Mouse (Mus musculus): Measurements from ENCODE around the gene Eloa. TPM values are rescaled to one million over a fixed set of nuclear protein-coding genes. Genes with fewer than 3 reads are reported as not detected.
"Not testable (repeated sequence)": the region's sequence is repeated elsewhere in the genome, so short reads cannot be mapped to it uniquely, and the experiment has no call there.

Gene Eloa
- polyA plus RNA-seq, 1 experiment from 2014 or later: 29.1 TPM

DNA sequence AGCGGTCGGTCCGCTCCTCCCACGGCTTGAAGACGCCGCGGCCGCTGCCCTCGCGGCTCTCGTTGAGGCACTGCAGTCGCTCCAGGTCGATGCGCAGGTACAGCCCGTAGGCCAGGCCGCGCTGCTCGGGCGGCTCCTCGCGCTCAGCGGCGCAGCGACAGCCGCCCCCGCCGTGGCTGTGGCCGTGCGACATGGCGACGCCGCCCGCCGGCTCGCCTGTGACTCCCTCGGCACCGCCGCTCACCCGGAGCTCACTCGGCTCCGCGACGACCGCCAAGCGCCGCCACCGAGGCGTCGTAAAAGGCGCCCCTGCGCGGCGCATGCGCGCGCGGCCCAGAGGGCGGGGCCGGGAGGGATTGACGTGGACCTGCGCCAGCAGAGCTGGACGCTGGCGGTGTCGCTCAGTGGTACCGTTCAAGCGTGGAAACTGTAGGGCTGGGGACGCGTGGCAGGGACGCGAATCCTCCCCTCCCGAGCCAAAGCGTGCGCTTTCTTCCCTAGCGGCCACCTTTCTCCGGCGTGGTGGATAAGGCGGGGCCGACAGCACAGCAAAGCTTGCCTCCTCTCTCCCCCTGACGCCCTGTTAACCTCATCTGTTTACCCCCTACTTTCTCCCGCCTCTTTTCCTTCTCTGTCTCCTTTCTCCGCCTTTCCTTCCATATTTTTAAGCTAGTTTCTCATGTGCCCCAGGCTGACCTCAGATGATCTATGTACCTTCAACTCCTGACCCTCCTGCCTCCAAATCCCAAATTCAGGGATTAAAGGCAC lies 34.4 kb downstream of the Eloa start, which contains the start of gene Pithd1:
TSS of gene Pithd1 (minus strand) at position 322 of the 768 bp plus-strand sequence.
- Histone ChIP-seq H3K4me1 (replicated peaks; ENCODE audit: insufficient read depth, low read length) (peaks cover 11% of the 10 kb centered on the region; the same call in 1 of the 2 replicates), H3K4me3 (replicated peaks; ENCODE audit: low read depth, low read length) (peak within 1 kb of the TSS; percentile 89), H3K9ac (ENCODE audit: low read depth, low read length) (peak within 1 kb of the TSS; percentile 90), H3K27ac (peak within 1 kb of the TSS; percentile 78), H3K27me3 (ENCODE audit: insufficient read depth, low read length) (no peaks in the 10 kb centered on the region), H3K4me2 (ENCODE audit: low read length) (peak within 1 kb of the TSS; percentile 94), H3K9me3 (replicated peaks; ENCODE audit: low read length) (no peaks in the 10 kb centered on the region), H3K36me3 (ENCODE audit: insufficient read depth, low read length) (0 out of 2 replicates have a peak, but pooled peaks cover 10% of the 10 kb centered on the region)
- ATAC-seq (replicated peaks; ENCODE audit: low FRiP score, low read depth): peak; percentile 90
- peak; percentile 93 for DNase-seq (ENCODE audit: low spot score)
- peak; percentile 52 for TF ChIP-seq CTCF (IDR thresholded peaks at IDR 0.05; ENCODE audit: low read depth)
- WGBS: under 1% methylated on average over 78 of the region's 81 CpGs

DNA sequence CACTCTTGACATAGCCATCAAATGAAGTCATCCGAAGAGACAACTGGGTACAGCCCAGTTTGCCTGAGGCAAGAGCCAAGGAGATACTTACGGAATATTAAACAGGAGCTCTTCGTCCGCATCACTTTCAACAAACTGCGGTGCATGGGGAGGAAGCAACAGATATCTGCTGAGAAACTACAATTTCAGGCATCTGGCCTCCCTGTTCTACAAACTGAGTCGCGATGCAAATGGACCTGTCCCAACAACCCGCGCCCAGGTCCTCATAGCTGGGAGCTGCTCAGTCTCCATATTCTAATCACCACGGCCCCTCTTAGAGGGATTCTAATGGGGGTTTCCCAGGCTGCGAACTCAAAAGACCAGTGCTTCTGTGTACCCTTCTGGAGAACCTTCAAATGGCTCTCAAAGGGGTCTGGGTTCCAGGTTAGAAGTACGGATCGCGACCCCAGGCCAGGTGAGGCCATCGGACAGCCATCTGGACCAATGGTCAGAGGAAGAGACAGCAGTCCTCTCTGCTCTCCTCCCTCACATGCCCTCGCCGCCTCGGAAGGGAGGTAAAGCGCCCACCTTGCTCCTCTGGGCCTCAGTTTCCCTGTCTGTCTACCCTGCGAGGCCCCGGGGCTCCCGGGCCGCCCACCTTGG lies 35.1 kb downstream of the Eloa start:
- H3K36me3 ChIP-seq (ENCODE audit: insufficient read depth, low read length): 0 out of 2 replicates have a peak, but pooled peaks cover 10% of the 10 kb centered on the region
- H3K4me1 ChIP-seq (replicated peaks; ENCODE audit: insufficient read depth, low read length): peaks cover 11% of the 10 kb centered on the region; the same call in 1 of the 2 replicates
- H3K27me3 ChIP-seq (ENCODE audit: insufficient read depth, low read length): no peaks in the 10 kb centered on the region
- H3K9ac ChIP-seq (ENCODE audit: low read depth, low read length): peak overlapping the region; percentile 90
- peak overlapping the region; percentile 78 for H3K27ac ChIP-seq
- WGBS: 6% methylated on average over 23 of the region's 23 CpGs
- TF ChIP-seq CTCF (IDR thresholded peaks at IDR 0.05; ENCODE audit: low read depth): no peak
- H3K9me3 ChIP-seq (replicated peaks; ENCODE audit: low read length): no peaks in the 10 kb centered on the region
- H3K4me2 ChIP-seq (ENCODE audit: low read length): peak overlapping the region; percentile 94
- H3K4me3 ChIP-seq (replicated peaks; ENCODE audit: low read depth, low read length): peak overlapping the region; percentile 89
- DNase-seq (ENCODE audit: low spot score) (peak; percentile 11), ATAC-seq (replicated peaks; ENCODE audit: low FRiP score, low read depth) (no peak)

DNA sequence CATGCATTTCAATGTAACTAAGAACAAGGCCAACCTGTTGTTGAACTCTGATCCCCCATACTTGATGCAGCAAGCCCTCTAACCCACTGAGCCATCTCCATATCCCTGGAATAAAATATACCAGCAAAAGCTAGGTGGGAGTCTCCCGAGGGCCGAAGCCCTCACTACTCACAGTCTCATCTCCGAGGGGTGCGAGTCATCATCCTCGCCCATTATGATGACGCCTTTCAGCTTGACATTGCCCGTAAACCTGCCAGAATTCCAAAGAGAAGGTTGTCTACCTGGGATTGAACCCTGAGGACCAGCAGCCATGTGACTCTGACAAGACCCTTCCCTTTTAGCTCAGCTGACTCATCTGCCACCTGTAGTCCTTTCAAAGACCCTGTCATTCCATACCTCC lies 35.8 kb downstream of the Eloa start:
- no peak overlapping the region for H3K27ac ChIP-seq
- H3K4me3 ChIP-seq (replicated peaks; ENCODE audit: low read depth, low read length): peak overlapping the region; percentile 89; the same call in 1 of the 2 replicates
- peaks cover 11% of the 10 kb centered on the region; the same call in 1 of the 2 replicates for H3K4me1 ChIP-seq (replicated peaks; ENCODE audit: insufficient read depth, low read length)
- H3K36me3 ChIP-seq (ENCODE audit: insufficient read depth, low read length): 0 out of 2 replicates have a peak, but pooled peaks cover 10% of the 10 kb centered on the region
- H3K27me3 ChIP-seq (ENCODE audit: insufficient read depth, low read length): no peaks in the 10 kb centered on the region
- no peak for TF ChIP-seq CTCF (IDR thresholded peaks at IDR 0.05; ENCODE audit: low read depth)
- WGBS: 82% methylated on average over 7 of the region's 7 CpGs
- H3K9ac ChIP-seq (ENCODE audit: low read depth, low read length): peak overlapping the region; percentile 90; the same call in 1 of the 2 replicates
- ATAC-seq (replicated peaks; ENCODE audit: low FRiP score, low read depth): no peak
- peak overlapping the region; percentile 94 for H3K4me2 ChIP-seq (ENCODE audit: low read length)
- no peaks in the 10 kb centered on the region for H3K9me3 ChIP-seq (replicated peaks; ENCODE audit: low read length)
- DNase-seq (ENCODE audit: low spot score): no peak

DNA sequence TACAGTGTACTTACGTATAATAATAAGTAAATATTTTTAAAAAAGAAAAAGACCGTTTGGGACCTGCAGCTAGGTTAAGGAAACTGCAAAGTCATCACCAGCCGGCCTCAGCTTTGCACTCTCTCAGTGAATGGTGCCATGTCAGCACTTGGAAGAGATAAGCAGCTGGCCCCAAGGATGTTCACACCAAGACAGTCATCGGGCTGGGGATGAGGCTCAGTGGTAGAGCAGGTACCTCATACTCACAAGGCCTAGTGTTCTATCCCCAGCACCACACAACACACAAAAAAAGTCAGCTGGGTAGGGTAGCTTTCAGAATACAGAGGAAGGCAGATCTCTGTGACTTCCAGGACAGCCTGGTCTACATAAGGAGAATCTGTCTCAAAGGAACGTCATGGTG lies 36.4 kb downstream of the Eloa start:
- Histone ChIP-seq H3K4me3 (replicated peaks; ENCODE audit: low read depth, low read length) (no peak overlapping the region), H3K36me3 (ENCODE audit: insufficient read depth, low read length) (0 out of 2 replicates have a peak, but pooled peaks cover 10% of the 10 kb centered on the region), H3K27me3 (ENCODE audit: insufficient read depth, low read length) (no peaks in the 10 kb centered on the region), H3K27ac (no peak overlapping the region), H3K4me1 (replicated peaks; ENCODE audit: insufficient read depth, low read length) (peaks cover 11% of the 10 kb centered on the region; the same call in 1 of the 2 replicates), H3K9ac (ENCODE audit: low read depth, low read length) (no peak overlapping the region), H3K9me3 (replicated peaks; ENCODE audit: low read length) (no peaks in the 10 kb centered on the region), H3K4me2 (ENCODE audit: low read length) (no peak overlapping the region)
- no peak for TF ChIP-seq CTCF (IDR thresholded peaks at IDR 0.05; ENCODE audit: low read depth)
- WGBS: 86% methylated on average over 5 of the region's 5 CpGs
- no peak for DNase-seq (ENCODE audit: low spot score)
- ATAC-seq (replicated peaks; ENCODE audit: low FRiP score, low read depth): no peak

DNA sequence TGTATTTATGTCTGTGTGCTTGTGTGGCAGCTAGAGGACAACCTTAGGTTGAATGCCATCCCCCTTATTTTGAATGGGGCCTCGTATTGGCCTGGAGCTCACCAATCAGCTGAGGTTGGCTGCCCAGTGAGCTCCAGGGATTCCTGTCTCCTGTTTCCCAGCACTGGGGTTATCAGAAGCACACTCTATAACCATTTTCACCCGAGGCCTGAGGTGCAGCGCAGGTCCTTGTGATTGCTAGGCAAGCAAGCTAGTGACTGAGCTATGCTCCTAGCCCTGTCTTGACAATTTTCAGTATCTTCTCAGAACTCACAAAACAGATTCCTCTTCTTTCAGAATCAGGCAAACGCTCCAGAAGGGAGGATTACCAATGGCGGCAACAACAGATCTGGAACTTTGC lies 37.0 kb downstream of the Eloa start:
- no peak overlapping the region for H3K9ac ChIP-seq (ENCODE audit: low read depth, low read length)
- H3K4me3 ChIP-seq (replicated peaks; ENCODE audit: low read depth, low read length): no peak overlapping the region
- 78% methylated on average over 5 of the region's 5 CpGs for WGBS
- H3K27ac ChIP-seq: no peak overlapping the region
- 0 out of 2 replicates have a peak, but pooled peaks cover 10% of the 10 kb centered on the region for H3K36me3 ChIP-seq (ENCODE audit: insufficient read depth, low read length)
- H3K9me3 ChIP-seq (replicated peaks; ENCODE audit: low read length): no peaks in the 10 kb centered on the region
- no peak for ATAC-seq (replicated peaks; ENCODE audit: low FRiP score, low read depth)
- TF ChIP-seq CTCF (IDR thresholded peaks at IDR 0.05; ENCODE audit: low read depth): no peak
- no peaks in the 10 kb centered on the region for H3K27me3 ChIP-seq (ENCODE audit: insufficient read depth, low read length)
- no peak for DNase-seq (ENCODE audit: low spot score)
- H3K4me2 ChIP-seq (ENCODE audit: low read length): no peak overlapping the region
- H3K4me1 ChIP-seq (replicated peaks; ENCODE audit: insufficient read depth, low read length): peaks cover 11% of the 10 kb centered on the region; the same call in 1 of the 2 replicates

DNA sequence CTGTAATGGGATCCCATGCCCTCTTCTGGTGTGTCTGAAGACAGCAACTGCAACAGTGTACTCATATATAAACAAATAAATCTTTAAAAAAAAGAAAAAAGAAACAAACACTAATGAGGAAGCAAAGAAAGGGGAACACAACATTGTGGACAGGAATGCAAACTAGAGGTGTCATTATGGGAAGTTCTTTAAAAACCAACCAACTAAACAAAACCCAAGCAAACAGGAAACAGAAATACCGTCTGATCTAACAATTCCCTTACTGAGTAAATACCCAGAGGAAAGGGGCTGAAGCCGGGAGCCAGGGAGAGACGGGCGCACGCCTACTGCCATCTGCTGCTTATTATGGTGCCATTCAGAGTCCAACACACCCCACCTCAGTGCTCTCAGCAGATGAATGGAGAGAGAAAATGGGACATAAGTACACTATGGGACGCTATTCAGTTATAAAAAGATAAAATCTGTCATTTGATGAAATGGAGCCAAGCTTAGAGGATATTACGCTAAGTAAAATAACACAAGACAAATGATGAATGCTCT lies 40.0 kb downstream of the Eloa start:
- WGBS: 79% methylated on average over 7 of the region's 7 CpGs
- DNase-seq (ENCODE audit: low spot score) (no peak), ATAC-seq (replicated peaks; ENCODE audit: low FRiP score, low read depth) (no peak)
- Histone ChIP-seq H3K9ac (ENCODE audit: low read depth, low read length) (no peak overlapping the region), H3K36me3 (ENCODE audit: insufficient read depth, low read length) (peaks cover 17% of the 10 kb centered on the region), H3K27me3 (ENCODE audit: insufficient read depth, low read length) (no peaks in the 10 kb centered on the region), H3K27ac (no peak overlapping the region), H3K9me3 (replicated peaks; ENCODE audit: low read length) (no peaks in the 10 kb centered on the region), H3K4me1 (replicated peaks; ENCODE audit: insufficient read depth, low read length) (peaks cover 7% of the 10 kb centered on the region; the same call in 1 of the 2 replicates), H3K4me2 (ENCODE audit: low read length) (no peak overlapping the region), H3K4me3 (replicated peaks; ENCODE audit: low read depth, low read length) (no peak overlapping the region)
- no peak for TF ChIP-seq CTCF (IDR thresholded peaks at IDR 0.05; ENCODE audit: low read depth)

DNA sequence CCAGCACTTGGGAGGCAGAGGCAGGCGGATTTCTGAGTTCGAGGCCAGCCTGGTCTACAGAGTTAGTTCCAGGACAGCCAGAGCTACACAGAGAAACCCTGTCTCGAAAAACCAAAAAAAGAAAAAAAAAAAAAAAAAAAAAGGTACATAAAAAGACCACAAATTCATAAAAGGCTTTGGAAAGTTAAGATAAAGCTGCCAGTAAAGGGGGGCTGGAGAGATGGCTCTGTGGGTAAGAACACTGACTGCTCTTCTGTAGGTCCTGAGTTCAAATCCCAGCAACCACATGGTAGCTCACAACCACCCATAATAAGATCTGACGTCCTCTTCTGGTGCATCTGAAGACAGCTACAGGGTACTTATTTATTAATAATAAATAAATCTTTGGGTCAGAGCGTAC lies 41.3 kb downstream of the Eloa start:
- WGBS: 97% methylated on average over 5 of the region's 5 CpGs

More for the DNA sequence above, 41.3 kb downstream of the Eloa start:
- not testable (repeated sequence) for H3K4me3 ChIP-seq (replicated peaks; ENCODE audit: low read depth, low read length); DNase-seq (ENCODE audit: low spot score); H3K4me2 ChIP-seq (ENCODE audit: low read length); H3K9ac ChIP-seq (ENCODE audit: low read depth, low read length); H3K4me1 ChIP-seq (replicated peaks; ENCODE audit: insufficient read depth, low read length); H3K27me3 ChIP-seq (ENCODE audit: insufficient read depth, low read length); H3K27ac ChIP-seq; H3K9me3 ChIP-seq (replicated peaks; ENCODE audit: low read length); ATAC-seq (replicated peaks; ENCODE audit: low FRiP score, low read depth)
- H3K36me3 ChIP-seq (ENCODE audit: insufficient read depth, low read length): peaks cover 24% of the 10 kb centered on the region
